Mouse (Mus musculus) left cerebral cortex, postnatal 14 days (tissue): ENCODE measurements around the gene Saysd1. TPM values are rescaled to one million over a fixed set of nuclear protein-coding genes. Genes with fewer than 3 reads are reported as not detected.

Experiments
- DNase-seq, 2 experiments: peaks; one replicate each; pipeline ENCODE4 v3.0.0; 2021 to 2022; ENCODE audit warnings: low spot score in 2 of 2, mixed read lengths in 1 of 2
- intact Hi-C: fragments of 180-260 bp; cut with DNase I; formaldehyde crosslinking; loops from one replicate; pipeline ENCODE4 v1.15.1; 2025
- total RNA-seq, 2 experiments: library from RNA; stranded (reverse); gene quantifications; 2 replicates each; pipeline ENCODE4 v1.2.3; 2021

Saysd1 gene
- total RNA-seq, 2 experiments from 2014 or later = 4.5 to 4.9 TPM

GRCm38 (mm10) chr14:20168478-20168877, 30.1 kb upstream of the Saysd1 start:
- DNase-seq = no peak
- intact Hi-C loops = no loop called here

GRCm38 (mm10) chr14:20168054-20168453, 29.7 kb upstream of the Saysd1 start:
- DNase-seq = no peak
- intact Hi-C loops = no loop called here

- DNase-seq = no peak
Observed at GRCm38 (mm10) chr14:20165413-20165812, 27.1 kb upstream of the Saysd1 start.

GRCm38 (mm10) chr14:20164438-20164837, 26.1 kb upstream of the Saysd1 start:
- intact Hi-C loops = no loop called here
- no peak for DNase-seq

More at GRCm38 (mm10) chr14:20165413-20165812, 27.1 kb upstream of the Saysd1 start:
- intact Hi-C loops = no loop called here

- no peak for DNase-seq
- intact Hi-C loops = no loop called here
Observed at GRCm38 (mm10) chr14:20162686-20163085, 24.4 kb upstream of the Saysd1 start.

- intact Hi-C loops = no loop called here
Observed at GRCm38 (mm10) chr14:20158727-20159681, 20.7 kb upstream of the Saysd1 start.

GRCm38 (mm10) chr14:20157595-20157994, 19.3 kb upstream of the Saysd1 start:
- no peak for DNase-seq
- intact Hi-C loops = no loop called here

More at GRCm38 (mm10) chr14:20158727-20159681, 20.7 kb upstream of the Saysd1 start:
- no peak for DNase-seq

- intact Hi-C loops = no loop called here
- DNase-seq = no peak
Observed at GRCm38 (mm10) chr14:20155718-20156117, 17.4 kb upstream of the Saysd1 start.

GRCm38 (mm10) chr14:20154937-20155336, 16.6 kb upstream of the Saysd1 start:
- intact Hi-C loops = no loop called here
- no peak for DNase-seq

GRCm38 (mm10) chr14:20154245-20154644, 15.9 kb upstream of the Saysd1 start:
- intact Hi-C loops = no loop called here
- DNase-seq = no peak

DNA sequence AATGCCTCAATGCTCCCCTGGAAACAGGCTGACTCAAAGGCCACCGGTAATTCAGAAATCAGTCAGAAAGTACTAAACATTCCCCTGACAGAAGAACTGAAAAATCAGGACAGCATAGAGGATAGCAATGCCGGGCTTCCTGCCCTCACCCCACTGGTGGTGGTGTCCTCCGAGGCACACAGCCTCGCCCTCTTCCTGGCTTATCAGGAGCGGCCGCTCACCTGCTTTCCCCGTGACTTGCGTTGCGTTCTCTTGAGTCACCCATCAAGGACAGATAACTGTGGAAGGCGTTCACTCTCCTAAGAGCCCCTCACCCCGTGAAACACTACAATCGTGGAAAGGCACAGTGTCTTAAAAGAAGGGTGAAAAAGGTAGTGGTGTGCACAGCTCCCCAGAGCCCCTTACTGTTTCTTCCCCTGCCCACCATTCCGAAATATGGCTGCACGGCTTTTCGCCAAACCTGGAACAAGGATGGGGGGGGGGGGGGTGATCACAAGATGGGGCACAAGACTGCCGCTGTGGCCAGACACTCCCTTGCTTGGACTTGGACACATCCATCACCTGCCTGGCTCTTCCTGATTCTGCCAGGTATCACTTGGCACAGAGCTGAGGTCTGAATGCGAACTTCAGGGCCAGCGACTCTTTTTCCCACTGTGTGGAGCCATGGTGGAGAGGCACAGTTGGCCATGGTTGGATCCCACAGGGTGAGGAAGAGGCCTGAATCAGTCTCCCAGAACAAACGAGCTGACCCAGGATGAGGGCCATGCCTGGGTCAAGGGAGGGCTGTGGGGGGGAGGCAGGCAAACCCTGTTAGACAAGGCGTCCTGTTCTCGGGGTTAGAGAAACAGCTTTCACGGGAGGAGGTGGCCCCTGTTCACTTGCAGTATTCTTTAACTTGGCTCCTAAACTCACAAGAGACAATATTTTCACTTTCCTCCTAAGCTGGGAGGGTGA, 11.1 kb upstream of the Saysd1 start:
- no peak for DNase-seq
- intact Hi-C loops = no loop called here

GRCm38 (mm10) chr14:20148514-20148913, 10.2 kb upstream of the Saysd1 start:
- no peak for DNase-seq
- intact Hi-C loops = no loop called here

- no peak for DNase-seq
- intact Hi-C loops = no loop called here
Observed at GRCm38 (mm10) chr14:20147854-20148253, 9.5 kb upstream of the Saysd1 start.

DNA sequence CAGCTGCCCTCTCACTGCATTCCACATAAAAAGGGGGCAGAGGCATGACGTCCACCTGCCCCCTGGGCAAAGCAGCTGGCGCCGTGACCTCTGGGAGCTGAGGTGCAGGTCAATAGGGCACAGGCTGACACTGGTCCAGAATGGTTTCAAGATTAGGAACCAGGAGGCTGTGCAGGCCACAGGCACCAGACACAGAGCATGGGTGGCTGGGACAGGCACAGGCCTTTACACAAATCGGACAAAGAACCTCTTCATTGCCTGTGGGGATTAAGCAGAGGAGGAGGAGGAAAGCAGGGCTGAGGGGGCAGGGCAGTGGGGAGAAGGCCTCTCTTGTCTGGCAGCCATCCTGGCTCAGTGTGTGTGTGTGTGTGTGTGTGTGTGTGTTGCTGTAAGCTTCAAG, 5.8 kb upstream of the Saysd1 start:
- DNase-seq = peak in 1 of 2 experiments; percentile 23

DNA sequence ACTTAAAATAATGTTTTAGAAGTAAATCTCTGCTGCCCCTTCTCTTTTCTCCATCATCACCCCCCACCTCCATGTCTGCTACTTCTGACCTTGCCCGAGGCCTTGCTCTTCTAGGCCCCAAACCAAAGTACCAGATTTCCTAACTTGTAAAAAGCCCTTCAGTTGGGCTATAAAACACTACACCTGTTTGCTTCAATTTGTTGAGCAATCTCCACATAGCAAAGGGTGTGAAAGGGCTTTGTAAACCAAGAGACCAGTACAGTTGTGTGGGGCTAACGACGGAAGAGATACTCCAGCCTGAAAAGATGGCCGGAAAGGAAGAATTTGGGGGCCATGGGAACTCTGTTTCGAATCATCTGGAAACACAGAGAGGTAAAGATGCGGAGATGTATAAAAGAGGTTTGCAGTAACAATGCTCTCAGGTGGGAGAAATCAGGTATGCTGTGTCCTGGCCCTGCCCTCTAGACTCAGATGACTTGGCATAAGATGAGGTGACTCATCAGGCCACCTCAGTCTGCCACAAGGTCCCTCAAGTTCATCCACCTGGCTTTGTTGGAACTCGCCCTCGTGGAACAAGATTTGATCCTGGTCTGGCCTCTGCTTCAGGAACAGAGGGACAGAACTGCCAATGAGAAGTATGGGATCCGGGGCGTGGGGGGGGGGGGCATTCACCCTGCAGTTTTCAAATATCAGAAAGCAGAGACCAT, 3.2 kb downstream of the Saysd1 start:
- intact Hi-C loops = loop anchor here (10.0 kb wide), 1 partner anchor 60 kb away; no protein-coding TSS in a partner anchor
- DNase-seq = no peak

More for the DNA sequence above, 5.8 kb upstream of the Saysd1 start:
- intact Hi-C loops = no loop called here

- no peak for DNase-seq
- intact Hi-C loops = no loop called here
Observed at GRCm38 (mm10) chr14:20128162-20128561, 10.2 kb downstream of the Saysd1 start.

- intact Hi-C loops = no loop called here
- DNase-seq = no peak
Observed at GRCm38 (mm10) chr14:20127406-20128087, 10.8 kb downstream of the Saysd1 start.

DNA sequence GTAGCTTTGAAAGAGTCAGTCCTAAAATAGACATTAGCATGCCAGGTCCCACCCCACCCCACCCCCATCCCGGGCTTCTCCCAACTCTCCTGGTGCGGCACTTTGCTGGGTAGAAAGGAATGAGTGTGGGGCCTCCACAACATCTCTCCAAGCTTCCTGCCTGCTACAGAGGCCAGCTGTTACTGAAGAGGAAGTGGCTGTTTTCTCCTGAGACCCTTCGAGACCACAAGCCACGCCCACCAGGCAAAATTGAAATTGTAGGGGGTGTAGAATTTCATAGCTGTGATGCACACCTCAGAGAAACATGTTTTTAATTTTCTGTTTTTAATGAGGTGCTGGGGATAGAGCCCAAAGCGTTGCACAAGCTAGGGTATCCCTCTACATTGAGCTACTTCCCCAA, 17.5 kb downstream of the Saysd1 start:
- intact Hi-C loops = loop anchor here (5.0 kb wide), 1 partner anchor 121 kb away; no protein-coding TSS in a partner anchor
- no peak for DNase-seq

GRCm38 (mm10) chr14:20120012-20120411, 18.3 kb downstream of the Saysd1 start:
- intact Hi-C loops = loop anchor here (5.0 kb wide), 1 partner anchor 122 kb away; no protein-coding TSS in a partner anchor
- no peak for DNase-seq
